Mouse (Mus musculus) cerebellum, postnatal 14 days (tissue): ENCODE data around the gene Lefty1.
"Not testable (repeated sequence)": the region's sequence is repeated elsewhere in the genome, so short reads cannot be mapped to it uniquely, and the experiment has no call there.

ENCODE experiments used
- DNase-seq, 2 experiments: peaks; one replicate each; pipeline ENCODE4 v3.0.0; 2021; ENCODE audit warnings: mixed read lengths in 2 of 2

Lefty1 gene

DNA sequence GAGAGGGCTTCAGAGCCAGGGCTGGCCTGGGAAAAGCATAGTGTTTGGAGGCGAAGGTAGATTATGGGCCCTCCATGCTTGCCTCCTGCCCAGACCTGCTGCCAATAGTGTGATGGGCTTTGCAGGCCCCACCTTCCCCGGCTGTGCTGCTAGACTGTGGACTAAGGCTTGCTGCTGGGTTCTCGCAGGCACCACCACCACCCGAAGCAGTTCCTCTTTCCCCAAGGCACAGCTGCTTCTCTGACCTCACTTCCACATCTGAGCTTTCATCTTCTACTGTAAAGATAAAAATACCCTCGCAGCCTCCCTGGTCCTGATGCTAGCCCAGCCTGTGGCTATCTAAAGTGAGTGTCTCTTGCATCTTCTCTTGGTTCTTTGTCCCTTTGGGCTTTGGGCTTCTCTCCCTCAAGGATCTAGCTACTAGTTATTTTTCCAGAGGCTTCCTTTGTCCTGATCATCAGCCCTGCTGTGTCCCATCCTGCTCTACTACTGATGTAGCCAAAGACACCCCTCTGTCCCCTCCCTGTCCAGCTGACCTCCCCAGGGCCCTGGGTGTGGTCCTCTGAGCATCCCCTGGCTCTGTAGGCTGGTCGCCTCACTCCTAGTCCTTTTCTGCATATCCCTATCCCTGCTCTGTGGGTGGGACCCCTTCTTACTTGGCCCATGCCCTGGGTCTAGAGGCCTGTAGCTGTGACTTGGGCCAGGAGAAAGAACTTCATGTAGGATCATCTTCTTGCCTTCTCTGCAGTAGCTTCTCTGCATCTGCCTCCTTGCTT is 12.4 kb upstream of the Lefty1 start:
- no peak for DNase-seq

DNA sequence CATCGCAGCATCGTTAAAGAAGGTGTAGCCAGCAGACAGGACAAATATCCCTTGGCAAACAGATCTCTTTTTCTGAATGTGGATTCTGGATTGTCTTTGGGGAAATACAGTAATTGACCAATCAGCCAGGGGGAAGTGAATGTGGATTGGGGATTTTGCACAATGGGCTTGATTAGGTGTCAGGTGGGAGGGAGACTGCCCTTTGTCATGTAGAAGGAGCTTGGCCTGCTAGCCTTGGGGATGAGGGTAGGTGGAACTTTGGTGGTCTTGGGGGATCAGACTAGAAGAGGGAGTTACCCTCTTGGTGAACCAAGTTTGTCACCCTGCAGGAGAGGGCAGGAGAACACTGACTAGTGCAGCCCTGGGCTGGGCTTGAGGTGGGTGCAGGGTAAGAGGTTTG is 10.1 kb upstream of the Lefty1 start:
- DNase-seq: no peak

DNA sequence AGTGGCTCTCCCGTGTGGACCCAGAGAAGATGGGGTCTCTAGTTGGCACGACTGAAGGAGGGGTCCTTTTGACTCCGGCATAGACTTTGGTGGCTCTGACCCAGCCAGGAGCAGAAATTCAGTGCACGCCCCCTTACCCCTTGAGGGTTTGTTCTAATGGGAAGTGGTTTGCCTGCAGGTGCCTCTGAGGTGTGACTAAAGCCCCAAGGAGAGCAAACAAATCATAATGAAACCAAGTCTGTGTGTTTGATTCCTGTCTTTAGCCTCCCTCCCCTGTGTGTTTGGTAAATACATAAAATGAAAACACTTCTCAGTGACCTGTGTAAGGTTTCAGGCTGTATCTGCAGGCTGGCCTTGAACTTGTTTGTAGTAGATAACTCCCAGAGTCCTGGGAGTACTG is 8.5 kb upstream of the Lefty1 start:
- no peak for DNase-seq

DNA sequence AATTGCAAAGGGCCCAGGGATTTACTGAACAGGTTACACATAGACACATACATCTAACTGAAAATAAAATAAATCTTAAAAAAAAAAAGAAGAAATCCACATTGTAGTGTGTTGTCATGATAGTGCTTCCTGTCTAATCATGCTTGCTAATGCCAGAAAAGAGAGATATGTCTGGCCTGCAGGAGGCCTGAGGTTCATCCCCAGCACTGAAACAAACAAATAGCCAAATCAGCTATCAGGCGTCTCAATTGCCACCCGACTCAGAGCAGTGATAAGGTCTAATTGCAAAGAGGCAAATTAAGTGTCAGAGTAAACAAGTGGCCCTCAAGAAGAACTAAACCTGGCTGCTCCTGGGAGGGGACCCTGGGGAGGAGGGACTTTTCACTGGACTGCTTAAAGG is 5.2 kb upstream of the Lefty1 start:
- no peak for DNase-seq

DNA sequence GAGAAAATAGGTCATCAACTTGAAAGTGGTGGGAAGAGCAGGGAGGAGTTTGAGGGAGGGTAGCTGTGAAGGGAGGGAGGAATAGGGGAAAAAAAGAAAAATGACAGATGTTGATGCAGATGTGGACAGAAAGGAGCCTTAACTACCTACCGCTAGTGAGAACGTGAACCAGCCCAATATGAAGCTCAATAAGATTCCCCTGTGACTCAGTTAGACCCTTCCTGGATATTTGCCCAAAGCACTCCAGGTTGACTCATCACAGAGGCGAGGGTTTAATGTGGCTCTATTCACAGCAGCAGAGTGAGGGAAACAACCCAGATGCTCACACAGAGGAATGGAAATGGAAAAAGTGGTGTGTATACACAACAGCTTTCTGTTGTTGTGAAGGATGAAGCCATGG is 3.7 kb upstream of the Lefty1 start:
- no peak for DNase-seq

DNA sequence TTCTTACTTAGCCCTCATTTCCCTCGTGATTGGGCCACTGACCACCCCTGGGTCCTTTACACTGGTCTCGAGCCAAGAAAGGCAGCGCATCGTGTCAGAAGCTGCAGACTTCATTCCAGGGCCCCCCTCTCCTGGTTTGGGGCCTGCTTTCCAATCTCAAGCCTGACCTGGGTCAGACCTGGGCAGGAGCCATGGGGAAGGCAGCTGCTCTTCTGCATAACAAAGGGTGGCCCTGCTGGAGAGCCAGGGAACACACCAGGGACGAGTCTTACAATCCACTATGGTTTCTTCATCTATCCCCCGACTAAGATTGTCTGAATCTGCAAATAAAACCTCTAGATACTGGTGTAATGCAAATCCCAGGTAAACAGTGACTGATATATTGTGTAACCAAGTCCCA is 1.2 kb upstream of the Lefty1 start:
- DNase-seq: no peak

DNA sequence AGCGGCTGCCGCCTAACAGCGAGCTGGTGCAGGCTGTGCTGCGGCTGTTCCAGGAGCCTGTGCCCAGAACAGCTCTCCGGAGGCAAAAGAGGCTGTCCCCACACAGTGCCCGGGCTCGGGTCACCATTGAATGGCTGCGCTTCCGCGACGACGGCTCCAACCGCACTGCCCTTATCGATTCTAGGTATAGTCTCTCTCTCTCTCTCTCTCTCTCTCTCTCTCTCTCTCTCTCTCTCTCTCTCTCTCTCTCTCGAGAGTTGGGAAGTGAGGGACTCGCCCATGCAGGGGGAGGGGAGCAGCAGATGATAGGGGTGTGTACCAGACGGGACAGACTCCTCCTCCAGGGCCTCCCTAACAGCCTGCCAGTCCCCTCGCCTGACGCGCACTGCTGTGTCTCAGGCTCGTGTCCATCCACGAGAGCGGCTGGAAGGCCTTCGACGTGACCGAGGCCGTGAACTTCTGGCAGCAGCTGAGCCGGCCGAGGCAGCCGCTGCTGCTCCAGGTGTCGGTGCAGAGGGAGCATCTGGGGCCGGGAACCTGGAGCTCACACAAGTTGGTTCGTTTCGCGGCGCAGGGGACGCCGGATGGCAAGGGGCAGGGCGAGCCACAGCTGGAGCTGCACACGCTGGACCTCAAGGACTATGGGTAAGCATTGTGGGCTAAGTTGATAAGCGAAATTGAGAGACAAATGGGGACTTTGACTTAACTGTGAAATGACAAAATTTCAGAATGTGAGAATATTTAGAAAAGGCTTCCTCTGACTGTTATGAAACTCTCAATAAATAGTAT is 2.0 kb downstream of the Lefty1 start:
- DNase-seq: not testable (repeated sequence)

DNA sequence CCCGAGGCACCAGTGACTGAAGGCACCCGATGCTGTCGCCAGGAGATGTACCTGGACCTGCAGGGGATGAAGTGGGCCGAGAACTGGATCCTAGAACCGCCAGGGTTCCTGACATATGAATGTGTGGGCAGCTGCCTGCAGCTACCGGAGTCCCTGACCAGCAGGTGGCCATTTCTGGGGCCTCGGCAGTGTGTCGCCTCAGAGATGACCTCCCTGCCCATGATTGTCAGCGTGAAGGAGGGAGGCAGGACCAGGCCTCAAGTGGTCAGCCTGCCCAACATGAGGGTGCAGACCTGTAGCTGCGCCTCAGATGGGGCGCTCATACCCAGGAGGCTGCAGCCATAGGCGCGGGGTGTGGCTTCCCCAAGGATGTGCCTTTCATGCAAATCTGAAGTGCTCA is 2.8 kb downstream of the Lefty1 start:
- DNase-seq: not testable (repeated sequence)

DNA sequence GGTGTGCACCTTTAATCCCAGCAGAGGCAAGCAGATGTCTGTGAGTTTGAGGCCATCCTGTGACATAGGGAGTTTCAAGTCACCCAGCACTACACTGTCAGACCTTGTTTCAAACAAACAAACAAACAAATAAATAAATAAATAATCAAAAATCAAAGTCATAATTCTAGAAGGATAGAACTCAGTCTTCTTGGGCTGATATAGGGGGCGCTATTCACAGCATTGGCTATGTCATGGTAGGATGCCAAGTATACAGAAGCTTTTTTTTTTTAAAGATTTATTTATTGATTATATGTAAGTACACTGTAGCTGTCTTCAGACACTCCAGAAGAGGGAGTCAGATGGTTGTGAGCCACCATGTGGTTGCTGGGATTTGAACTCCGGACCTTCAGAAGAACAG is 4.0 kb downstream of the Lefty1 start:
- DNase-seq: not testable (repeated sequence)

DNA sequence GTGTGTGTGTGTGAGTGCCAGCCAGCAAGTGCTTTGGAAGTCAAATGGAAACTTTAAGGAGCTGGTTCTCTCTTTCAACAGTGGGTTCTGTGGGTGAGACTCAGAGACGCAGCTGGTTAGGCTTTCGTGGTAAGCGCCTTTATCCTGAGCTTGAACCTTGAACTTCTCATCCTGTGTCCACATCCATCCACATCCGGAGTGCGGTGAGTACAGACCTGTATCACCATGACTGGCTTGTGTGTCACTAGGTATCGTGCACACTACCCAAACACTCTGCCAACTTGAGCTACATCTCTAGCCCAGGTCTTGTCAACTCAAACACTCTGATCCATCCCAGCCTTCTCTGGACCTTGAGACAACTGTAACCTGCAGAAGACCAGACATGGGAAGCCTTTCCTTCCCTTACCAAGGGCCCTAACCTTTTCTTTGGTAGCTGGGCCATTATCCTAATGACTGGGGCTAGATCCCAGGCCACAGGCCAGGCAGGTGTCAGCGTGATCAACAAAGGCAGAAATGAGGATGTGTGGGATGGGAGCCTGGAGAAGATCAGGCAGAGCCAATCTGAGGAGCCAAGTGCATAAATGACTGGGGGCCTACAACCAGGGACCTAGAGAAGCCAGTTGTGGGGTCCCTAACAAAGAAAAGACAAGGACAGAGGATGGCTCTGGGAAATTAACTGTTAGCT is 6.1 kb downstream of the Lefty1 start:
- DNase-seq: no peak

DNA sequence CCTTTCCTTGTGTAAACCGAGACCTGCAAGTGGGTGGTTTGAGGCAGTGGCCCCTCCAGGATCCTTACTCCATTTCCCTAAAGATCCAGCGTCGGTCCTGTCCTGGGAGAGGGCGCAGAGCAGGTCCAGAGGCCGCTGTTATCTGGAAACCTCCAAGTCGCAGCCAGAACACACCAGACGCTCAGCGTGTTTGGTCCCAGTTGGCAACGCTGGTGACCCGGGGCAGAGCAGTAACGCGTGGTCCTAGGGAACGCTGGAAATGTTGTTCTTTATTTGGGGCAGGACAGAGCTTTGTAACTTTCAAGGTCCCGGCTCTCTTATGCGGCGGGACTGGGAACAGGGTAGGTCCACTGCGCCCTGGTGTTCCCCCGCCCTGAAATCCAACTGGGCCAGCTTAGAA is 6.9 kb downstream of the Lefty1 start:
- no peak for DNase-seq

DNA sequence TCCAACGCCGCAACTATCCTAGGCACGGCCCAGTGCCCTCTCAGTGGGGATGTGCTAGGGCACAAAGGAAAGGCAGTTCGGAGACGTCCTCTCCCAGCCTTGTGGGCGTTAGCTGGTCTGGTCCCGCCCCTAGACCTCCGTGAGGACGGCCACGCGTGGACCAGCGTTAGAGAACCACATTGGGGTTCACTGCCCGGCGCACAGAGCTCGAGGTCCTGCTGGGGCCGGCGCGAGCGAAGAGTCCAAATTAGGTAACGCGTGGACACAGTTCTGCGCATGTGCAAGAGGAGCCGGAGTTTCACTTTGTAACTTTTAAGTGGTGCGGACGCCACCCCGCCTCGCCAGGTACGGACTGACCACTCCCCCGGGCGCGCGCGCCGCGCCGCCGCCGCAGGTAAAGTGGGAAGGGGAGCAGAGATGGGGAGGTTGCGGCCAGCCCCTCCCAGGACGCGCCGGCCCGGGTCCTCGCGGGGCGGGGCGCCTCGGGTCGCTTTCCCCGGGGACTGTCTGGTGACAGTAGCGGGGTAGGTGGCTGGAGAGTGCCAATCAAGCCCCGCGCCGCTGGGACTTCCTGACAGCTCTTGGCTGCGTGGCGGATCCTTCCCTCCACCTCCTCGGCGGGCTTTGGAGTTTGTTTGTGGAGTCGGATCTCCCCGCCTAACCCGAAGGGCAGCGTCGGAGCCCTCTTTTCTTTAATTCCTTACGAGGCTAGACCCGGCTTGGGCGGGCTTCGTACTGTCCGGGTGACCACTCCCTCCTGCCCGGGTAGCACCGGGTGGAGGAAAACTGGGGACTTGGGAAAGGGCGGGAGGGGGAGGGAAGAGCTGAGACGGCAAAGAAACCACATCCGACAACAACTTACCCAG is 7.6 kb downstream of the Lefty1 start, which contains the start of gene Tmem63a:
TSS of gene Tmem63a (plus strand) at position 179 of the 866 bp plus-strand sequence.
- DNase-seq: peak; percentile 24 to 42

DNA sequence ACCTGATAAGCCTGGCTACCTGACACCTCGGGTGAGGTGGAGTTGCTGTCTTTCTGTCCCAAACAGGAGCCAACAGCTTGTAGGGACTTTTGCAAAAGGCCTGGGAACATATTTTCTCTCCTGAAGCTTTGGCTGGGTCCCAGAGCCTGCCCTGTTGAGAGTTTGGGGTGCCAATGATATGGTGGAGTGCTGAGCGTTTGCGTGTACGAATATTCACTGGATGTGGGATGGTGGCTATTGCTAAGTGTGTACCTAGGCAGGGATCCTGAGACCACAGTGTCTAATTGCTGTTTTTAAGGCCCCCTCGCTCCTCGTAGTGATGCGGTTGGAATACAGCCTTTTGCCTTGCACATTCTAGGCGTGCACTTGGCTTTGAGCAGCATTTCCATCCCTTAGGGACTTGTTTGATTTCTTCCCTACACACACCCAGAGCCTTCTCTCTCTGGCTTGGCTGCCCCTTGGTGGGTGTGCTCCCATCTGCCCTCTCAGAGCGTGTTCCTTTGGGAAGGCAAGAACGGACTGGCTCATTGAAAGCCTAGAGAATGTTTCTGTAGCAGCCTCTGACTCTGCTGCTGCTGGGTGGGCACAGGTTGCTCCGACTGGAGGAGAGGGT is 8.3 kb downstream of the Lefty1 start:
- no peak for DNase-seq

DNA sequence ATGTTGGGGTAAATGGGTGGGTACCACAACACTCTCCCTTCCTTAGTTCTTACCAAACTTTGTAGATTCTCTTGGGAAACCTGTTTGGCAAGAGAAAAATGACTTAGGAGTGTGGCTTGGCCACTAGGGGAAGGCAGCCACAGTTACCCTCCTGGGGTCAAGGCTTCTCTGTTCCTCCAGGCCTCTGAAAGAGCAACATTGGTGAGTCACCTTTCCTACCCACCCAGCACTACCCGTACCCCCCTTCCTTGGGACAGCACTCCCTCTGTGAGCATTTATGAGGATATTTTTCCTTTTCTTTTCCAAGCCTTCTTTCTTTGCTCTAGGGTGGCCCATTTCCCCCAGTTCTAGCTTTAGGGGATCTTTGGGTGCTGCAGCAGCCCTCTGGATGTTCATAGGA is 9.1 kb downstream of the Lefty1 start:
- no peak for DNase-seq

DNA sequence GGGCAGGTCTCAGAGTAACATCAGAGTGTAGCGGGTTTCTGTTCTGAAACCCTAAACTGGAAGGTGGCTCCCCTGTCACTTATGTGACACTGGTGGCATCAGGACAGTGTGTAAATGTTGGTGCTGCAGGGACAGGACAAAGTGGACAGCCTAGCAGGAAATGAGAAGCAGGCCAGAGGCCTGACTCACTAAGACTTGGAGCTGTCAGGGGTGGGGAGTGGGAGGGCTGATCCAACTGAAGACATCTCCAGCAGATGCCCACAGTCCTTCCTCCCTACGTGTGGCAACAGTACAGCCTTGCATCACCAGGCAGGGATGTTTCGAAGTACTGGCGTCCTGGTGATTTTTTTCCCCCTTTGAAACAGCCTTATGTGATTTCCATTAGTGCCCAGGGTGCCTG is 9.7 kb downstream of the Lefty1 start:
- DNase-seq: no peak

DNA sequence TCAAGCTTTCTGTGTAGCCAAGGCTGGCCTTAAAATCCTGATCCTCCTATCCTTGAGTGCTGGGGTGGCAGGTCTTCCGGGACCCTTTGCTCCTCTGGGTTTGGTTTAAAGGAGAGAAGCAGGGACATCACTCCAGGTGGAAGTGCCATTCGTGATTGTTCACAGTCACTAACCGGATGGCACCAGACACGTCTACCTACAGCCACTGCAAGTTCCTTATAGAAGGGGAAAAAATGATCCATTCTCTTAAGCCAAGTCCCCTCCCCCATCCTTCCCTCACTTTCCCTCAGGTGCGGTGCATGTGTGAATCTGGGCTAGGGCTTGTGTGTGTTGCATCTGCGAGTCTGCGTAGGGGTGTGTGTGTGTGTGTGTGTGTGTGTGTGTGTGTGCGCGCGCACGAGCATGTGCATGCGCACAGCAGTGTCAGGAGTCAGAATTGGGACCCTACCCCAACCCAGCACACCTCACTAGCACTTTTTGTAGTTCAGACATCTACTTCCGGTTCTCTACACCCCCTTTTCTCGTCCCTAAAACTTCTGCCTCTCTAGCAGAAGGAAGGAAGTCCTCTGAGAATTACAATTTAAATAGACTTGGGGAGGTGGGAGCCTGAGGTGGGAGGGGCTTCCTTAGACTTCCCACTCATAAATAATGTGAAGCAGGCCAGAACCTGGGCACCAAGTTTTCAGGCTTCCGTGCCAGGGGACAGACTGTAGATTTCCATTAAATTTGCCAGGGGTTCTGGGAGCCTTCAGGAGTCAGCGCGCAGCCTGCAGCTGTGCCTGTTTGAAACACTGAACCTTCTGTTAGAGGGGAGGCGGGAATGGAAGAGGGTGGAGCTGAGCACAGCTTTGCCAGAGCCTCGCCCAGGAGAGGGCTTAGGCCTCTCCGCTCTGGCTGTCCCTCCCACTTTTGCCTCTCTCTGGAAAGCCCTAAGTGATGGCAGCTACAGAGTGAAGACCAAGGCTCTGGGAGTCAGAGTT is 10.5 kb downstream of the Lefty1 start:
- DNase-seq: no peak

DNA sequence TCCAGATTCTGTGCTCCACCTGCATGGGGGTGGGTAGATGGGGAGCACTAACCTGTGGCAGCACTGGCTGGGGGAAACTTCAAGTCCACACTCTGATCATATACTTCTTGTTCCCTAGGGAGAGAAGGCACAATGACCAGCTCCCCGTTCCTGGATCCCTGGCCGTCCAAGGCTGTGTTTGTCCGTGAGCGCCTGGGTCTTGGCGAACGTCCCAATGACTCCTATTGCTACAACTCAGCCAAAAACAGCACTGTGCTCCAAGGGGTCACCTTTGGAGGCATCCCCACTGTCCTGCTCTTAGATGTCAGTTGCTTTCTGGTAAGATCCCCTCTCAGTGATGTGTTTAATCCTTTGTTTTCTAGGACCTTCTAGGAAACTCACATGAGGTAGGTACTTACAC is 11.6 kb downstream of the Lefty1 start:
- no peak for DNase-seq

DNA sequence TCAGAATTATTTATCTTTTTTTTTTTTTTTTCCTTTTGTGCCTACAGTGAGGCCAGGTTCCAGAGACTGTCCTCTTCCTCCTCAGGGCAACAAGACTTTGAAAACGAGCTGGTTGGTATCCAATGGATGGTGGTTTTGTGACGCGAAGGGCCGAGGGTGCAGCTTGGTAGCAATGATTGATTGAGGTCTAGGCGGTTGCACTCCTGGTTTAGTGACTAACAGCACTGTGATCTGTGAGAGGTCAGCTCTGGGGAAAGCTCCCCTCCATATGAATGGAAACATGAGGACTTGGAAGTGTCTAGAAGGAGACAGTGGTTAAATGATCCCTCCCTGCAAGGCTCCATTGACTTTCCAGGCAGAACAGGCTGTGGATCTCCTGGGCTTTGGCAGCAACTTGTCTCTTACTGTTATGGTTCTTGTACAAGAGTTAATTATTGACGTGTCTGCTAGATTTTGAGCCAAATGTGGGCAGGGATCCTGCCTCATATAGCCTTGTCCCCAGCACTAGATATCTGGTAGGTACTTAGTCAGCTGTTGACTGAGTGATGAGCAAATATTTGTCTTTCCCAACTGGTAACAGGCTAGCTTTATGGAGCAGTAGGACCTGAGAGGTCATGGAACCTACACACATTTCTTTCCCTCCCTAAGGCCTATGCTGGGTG is 17.4 kb downstream of the Lefty1 start:
- no peak for DNase-seq

DNA sequence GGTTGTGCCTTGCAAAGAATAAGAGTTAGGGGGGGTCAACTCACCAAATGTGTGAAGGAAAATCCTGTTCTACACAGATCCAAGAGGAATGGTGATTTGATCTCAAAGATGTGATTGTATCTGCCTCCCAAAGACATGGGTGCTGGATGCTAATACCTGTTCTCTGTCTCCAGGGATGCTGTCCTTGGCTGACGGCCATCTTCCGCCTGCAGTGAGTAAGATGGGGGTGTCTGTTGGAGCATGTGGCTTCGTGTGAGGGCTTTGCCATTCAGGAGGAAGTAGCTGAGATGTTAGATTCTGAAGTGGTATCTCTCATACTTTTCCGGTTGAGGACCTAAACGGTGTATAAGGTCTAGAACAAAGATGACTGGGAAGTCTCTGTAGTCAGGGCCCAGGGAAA is 18.0 kb downstream of the Lefty1 start:
- DNase-seq: no peak

DNA sequence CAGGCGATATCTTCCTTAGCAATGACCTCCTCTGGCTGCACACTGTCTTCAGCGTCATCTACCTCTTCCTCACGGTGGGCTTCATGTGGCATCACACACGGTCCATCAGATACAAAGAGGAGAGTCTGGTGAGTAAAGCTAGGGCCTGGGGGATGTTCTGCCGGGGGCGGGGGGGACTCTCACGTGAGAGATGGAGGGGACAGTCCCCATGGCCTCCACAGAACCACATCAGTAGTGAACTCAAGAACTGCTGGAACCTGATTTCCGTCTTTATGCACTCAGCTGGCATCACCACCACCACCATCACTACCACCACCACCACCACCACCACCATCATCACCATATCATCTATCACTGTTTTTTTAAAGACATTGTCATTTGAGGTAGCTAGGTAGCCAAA is 21.6 kb downstream of the Lefty1 start:
- no peak for DNase-seq
